Mouse (Mus musculus): ENCODE results near the gene Map3k5.

Map3k5 gene

DNA sequence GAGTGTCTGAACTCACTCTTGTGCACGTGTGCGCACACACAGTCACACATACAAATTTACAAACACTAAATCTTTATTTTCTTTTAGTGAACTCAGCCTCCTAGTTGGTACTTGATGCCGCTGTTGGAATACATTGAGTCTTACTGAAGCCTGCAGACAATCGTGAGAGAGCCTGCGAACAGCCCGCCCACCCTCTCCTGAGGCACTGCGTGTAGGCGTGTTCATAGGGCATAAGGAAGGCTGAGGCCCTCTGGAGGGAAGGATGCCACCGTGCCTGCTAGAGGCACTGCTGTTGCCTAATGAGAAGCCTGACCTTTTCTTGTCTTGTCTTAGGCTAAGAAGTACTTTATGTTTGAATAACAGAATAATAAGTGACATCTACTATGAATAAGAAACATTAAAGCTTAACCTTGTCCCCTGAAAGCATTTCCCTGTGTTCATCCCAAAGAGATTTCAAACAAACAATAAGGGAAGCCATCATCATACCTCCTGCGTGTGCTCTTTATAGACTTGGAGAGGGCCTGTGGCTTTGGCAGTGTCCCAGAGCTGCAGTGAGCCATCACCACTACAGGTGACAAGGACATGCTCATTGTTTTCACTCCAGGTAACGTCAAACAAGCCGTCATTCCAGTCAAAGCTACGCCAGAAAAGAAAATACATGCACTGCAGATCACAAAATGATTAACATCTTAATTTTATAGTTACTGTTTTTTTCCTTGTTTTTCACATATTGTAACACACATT lies 30.0 kb upstream of the Map3k5 start:
- H3K9me3 ChIP-seq (ENCODE audit: low read length) = no peaks in the 10 kb centered on the region
- TF ChIP-seq POU5F1 (IDR thresholded peaks at IDR 0.05; ENCODE audit: borderline replicate concordance, low read length) = no peak
- no peak for TF ChIP-seq NANOG (IDR thresholded peaks at IDR 0.05; ENCODE audit: borderline replicate concordance, low read length)
- TF ChIP-seq CTCF (conservative IDR thresholded peaks at IDR 0.05; ENCODE audit: low read length) = no peak
- H3K36me3 ChIP-seq (ENCODE audit: insufficient read depth, low read length) = peaks cover 25% of the 10 kb centered on the region
- H3K27me3 ChIP-seq (ENCODE audit: insufficient read depth, low read length) = no peaks in the 10 kb centered on the region
- peaks cover 28% of the 10 kb centered on the region for H3K4me1 ChIP-seq (replicated peaks; ENCODE audit: low read depth, low read length)
- H3K4me3 ChIP-seq (replicated peaks; ENCODE audit: low read length) = no peak overlapping the region

DNA sequence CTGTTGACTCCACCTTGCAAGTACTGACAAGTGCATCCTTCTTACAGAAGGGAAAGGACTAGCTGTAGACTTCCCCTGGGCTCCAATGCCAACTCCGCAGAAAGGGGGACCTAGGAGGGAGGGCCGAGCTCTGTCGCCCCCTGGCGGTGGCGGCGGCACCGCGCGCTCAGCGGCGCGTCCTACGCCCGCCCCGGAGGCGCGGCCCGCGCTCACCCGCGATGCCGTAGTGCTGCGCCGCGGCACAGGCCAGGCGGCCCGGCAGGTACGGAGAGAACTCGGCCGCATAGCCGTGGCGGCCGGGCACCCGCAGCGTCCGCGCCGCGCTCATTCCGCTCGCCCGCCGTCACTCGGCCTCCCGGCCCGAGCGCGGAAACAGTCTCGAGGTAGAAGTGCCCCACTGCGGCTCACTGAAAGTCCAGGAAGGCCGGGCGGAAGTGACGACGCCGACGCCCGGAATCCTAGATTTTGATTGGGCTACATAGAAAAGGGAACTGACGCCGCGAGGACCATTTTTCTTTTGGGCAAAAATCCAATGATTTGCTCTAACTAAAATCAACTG lies 26.9 kb upstream of the Map3k5 start, which contains the start of gene Pex7:
TSS of gene Pex7 (minus strand) at position 444 of the 559 bp plus-strand sequence.
- TF ChIP-seq CTCF (conservative IDR thresholded peaks at IDR 0.05; ENCODE audit: low read length) (no peak), NANOG (IDR thresholded peaks at IDR 0.05; ENCODE audit: borderline replicate concordance, low read length) (no peak), POU5F1 (IDR thresholded peaks at IDR 0.05; ENCODE audit: borderline replicate concordance, low read length) (no peak)
- Histone ChIP-seq H3K27me3 (ENCODE audit: insufficient read depth, low read length) (no peaks in the 10 kb centered on the region), H3K9me3 (ENCODE audit: low read length) (no peaks in the 10 kb centered on the region), H3K4me3 (replicated peaks; ENCODE audit: low read length) (peak within 1 kb of the TSS; percentile 89), H3K4me1 (replicated peaks; ENCODE audit: low read depth, low read length) (peaks cover 14% of the 10 kb centered on the region), H3K36me3 (ENCODE audit: insufficient read depth, low read length) (peaks cover 12% of the 10 kb centered on the region)

DNA sequence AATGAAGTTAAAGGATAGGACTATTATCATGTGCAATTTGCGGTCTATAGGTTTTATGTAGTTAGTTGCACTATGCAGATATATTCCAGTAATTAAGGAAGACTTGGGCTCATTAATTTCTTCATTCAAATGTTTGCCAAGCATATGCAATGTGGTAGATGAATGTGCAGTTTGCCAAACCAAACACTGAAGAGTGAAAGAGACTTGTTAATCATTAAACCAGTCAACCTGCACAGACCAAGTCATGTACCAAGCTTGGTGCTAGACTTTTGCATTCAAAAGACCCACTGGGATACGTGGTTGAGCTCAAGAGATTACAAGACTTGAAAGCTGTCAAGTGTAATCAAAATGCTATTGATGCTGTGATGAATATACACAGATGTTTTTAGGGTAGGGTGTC lies 26.2 kb upstream of the Map3k5 start:
- Histone ChIP-seq H3K4me1 (replicated peaks; ENCODE audit: low read depth, low read length) (peaks cover 16% of the 10 kb centered on the region), H3K36me3 (ENCODE audit: insufficient read depth, low read length) (peaks cover 12% of the 10 kb centered on the region), H3K9me3 (ENCODE audit: low read length) (no peaks in the 10 kb centered on the region), H3K4me3 (replicated peaks; ENCODE audit: low read length) (no peak overlapping the region), H3K27me3 (ENCODE audit: insufficient read depth, low read length) (no peaks in the 10 kb centered on the region)
- TF ChIP-seq CTCF (conservative IDR thresholded peaks at IDR 0.05; ENCODE audit: low read length) = no peak
- TF ChIP-seq POU5F1 (IDR thresholded peaks at IDR 0.05; ENCODE audit: borderline replicate concordance, low read length) = no peak
- TF ChIP-seq NANOG (IDR thresholded peaks at IDR 0.05; ENCODE audit: borderline replicate concordance, low read length) = no peak

DNA sequence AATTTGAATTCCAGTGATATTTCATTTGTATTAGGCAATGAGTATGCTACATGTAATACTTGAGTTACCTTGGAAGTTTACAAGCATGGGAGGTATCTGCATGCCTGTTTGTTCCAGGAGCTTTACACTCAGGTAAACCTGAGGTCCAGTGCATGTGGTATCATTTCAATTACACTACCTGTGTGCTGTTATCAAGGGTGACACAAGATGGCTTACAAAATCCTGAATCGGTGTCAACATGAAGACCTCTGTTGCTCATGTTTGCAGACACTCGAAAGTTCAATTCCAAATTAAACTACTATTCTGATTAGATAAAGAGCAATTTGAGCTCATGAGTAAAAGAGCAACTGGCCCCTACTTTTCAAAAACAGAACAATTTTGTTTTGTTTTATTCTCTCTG lies 23.8 kb upstream of the Map3k5 start:
- TF ChIP-seq NANOG (IDR thresholded peaks at IDR 0.05; ENCODE audit: borderline replicate concordance, low read length) (no peak), CTCF (conservative IDR thresholded peaks at IDR 0.05; ENCODE audit: low read length) (no peak), POU5F1 (IDR thresholded peaks at IDR 0.05; ENCODE audit: borderline replicate concordance, low read length) (no peak)
- peaks cover 19% of the 10 kb centered on the region for H3K4me1 ChIP-seq (replicated peaks; ENCODE audit: low read depth, low read length)
- H3K4me3 ChIP-seq (replicated peaks; ENCODE audit: low read length) = no peak overlapping the region

DNA sequence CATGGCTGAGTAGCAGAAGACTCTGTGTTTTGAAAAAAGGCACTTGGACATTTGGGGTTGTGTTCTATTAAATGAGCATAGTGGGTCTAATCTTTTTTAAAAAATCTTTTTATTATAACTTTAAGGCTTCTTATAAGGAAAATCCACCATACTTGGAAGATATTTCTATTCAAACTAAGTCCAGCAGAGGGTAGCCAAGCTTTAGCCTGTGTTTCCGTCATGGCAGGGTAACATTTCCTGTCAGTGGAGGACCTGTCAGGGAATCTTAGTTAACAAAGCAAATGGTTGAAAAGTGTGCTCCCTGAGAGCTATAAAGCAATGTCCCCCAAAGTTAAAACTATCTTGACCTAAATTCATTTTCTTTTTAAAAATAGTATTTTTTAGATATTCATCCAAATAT lies 22.7 kb upstream of the Map3k5 start:
- Histone ChIP-seq H3K27me3 (ENCODE audit: insufficient read depth, low read length) (no peaks in the 10 kb centered on the region), H3K4me3 (replicated peaks; ENCODE audit: low read length) (no peak overlapping the region), H3K9me3 (ENCODE audit: low read length) (no peaks in the 10 kb centered on the region), H3K4me1 (replicated peaks; ENCODE audit: low read depth, low read length) (peaks cover 19% of the 10 kb centered on the region), H3K36me3 (ENCODE audit: insufficient read depth, low read length) (no peaks in the 10 kb centered on the region)
- no peak for TF ChIP-seq CTCF (conservative IDR thresholded peaks at IDR 0.05; ENCODE audit: low read length)

More for the DNA sequence above, 23.8 kb upstream of the Map3k5 start:
- Histone ChIP-seq H3K9me3 (ENCODE audit: low read length) (no peaks in the 10 kb centered on the region), H3K27me3 (ENCODE audit: insufficient read depth, low read length) (no peaks in the 10 kb centered on the region), H3K36me3 (ENCODE audit: insufficient read depth, low read length) (no peaks in the 10 kb centered on the region; the same call in 1 of the 2 replicates)

DNA sequence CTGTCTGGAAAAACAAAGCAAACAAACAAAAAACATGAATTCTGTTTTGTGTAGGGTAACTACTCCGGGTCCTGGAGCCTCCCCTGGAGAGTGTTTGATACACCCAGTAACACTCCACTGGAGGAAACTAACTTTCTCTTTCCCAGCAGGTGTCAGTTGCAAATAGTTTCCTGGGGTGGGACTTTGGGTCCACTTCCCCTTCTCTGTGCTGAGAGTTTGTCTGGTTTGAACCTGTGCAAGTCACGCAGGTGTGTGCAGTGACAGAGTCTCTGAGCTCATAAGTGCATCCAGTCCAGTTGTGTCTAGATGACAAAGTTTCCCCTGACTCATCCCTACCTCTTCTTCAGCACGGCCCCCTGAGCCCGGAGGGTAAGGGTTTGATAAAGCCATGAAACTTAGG lies 20.5 kb upstream of the Map3k5 start:
- H3K36me3 ChIP-seq (ENCODE audit: insufficient read depth, low read length) = no peaks in the 10 kb centered on the region
- H3K4me3 ChIP-seq (replicated peaks; ENCODE audit: low read length) = no peak overlapping the region
- no peak for TF ChIP-seq NANOG (IDR thresholded peaks at IDR 0.05; ENCODE audit: borderline replicate concordance, low read length)
- no peak for TF ChIP-seq CTCF (conservative IDR thresholded peaks at IDR 0.05; ENCODE audit: low read length)
- TF ChIP-seq POU5F1 (IDR thresholded peaks at IDR 0.05; ENCODE audit: borderline replicate concordance, low read length) = no peak
- peaks cover 13% of the 10 kb centered on the region for H3K4me1 ChIP-seq (replicated peaks; ENCODE audit: low read depth, low read length)
- no peaks in the 10 kb centered on the region for H3K27me3 ChIP-seq (ENCODE audit: insufficient read depth, low read length)
- no peaks in the 10 kb centered on the region for H3K9me3 ChIP-seq (ENCODE audit: low read length)

DNA sequence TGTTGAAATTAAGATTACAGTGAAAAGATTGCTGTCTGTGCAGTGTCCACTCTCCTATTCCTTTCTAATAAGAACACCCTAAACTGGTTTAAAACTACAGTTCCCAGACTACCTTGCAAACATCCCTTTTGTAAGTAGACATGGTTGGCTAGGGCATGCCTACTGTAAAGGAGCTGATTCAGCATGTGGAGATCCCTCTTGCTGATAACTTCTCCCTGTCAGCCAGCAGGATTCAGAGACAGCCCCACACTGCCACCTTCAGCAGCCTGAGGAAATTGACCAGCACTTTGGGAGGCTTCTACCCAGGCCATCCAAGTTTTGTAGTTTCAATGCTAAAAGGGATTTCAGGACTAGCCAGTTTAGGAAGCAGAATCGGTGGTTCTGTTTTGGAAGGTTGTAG lies 19.0 kb upstream of the Map3k5 start:
- TF ChIP-seq CTCF (conservative IDR thresholded peaks at IDR 0.05; ENCODE audit: low read length) (peak; percentile 46), NANOG (IDR thresholded peaks at IDR 0.05; ENCODE audit: borderline replicate concordance, low read length) (no peak), POU5F1 (IDR thresholded peaks at IDR 0.05; ENCODE audit: borderline replicate concordance, low read length) (no peak)
- peaks cover 13% of the 10 kb centered on the region for H3K4me1 ChIP-seq (replicated peaks; ENCODE audit: low read depth, low read length)
- H3K27me3 ChIP-seq (ENCODE audit: insufficient read depth, low read length) = no peaks in the 10 kb centered on the region
- no peaks in the 10 kb centered on the region for H3K9me3 ChIP-seq (ENCODE audit: low read length)
- H3K4me3 ChIP-seq (replicated peaks; ENCODE audit: low read length) = no peak overlapping the region
- no peaks in the 10 kb centered on the region for H3K36me3 ChIP-seq (ENCODE audit: insufficient read depth, low read length)

DNA sequence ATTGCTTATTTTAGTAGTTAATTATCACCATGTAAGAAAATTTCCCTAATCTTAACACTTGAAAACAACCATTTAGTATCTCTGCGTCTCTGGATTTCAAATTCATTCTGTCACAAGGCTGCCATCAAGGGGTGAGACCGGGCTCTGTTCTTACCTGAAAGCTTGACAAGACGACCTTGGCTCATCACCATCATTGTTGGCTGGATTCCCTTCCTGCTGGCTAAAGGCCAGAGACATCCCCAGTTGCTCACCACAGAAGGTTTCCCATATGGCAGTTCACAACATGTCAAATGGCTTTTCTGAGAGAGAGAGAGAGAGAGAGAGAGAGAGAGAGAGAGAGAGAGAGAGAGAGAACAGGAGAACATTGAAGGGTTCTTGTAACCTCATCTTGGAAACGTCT lies 11.9 kb upstream of the Map3k5 start:
- Histone ChIP-seq H3K27me3 (ENCODE audit: insufficient read depth, low read length) (peaks cover 2% of the 10 kb centered on the region; the same call in 1 of the 2 replicates), H3K4me1 (replicated peaks; ENCODE audit: low read depth, low read length) (no peaks in the 10 kb centered on the region), H3K4me3 (replicated peaks; ENCODE audit: low read length) (no peak overlapping the region), H3K36me3 (ENCODE audit: insufficient read depth, low read length) (no peaks in the 10 kb centered on the region), H3K9me3 (ENCODE audit: low read length) (no peaks in the 10 kb centered on the region)
- TF ChIP-seq NANOG (IDR thresholded peaks at IDR 0.05; ENCODE audit: borderline replicate concordance, low read length) = no peak
- no peak for TF ChIP-seq CTCF (conservative IDR thresholded peaks at IDR 0.05; ENCODE audit: low read length)
- no peak for TF ChIP-seq POU5F1 (IDR thresholded peaks at IDR 0.05; ENCODE audit: borderline replicate concordance, low read length)
